Mouse (Mus musculus) ES-E14 (cell line): ENCODE measurements around the gene Pex13.
A peak's percentile ranks its signal among the peaks of the same experiment; 100 is the strongest.

Experiments used
- MAFK ChIP-seq: IDR thresholded peaks from 2 replicates; pipeline ENCODE4 v1.6.1; 2014; ENCODE audit warnings: mild to moderate bottlenecking, low read depth, low read length, inconsistent platforms; ENCODE audit not compliant: insufficient read depth
- ZNF384 ChIP-seq: IDR thresholded peaks from 2 replicates; pipeline ENCODE4 v1.6.1; 2012; ENCODE audit warnings: low read depth, low read length, inconsistent platforms

DNA sequence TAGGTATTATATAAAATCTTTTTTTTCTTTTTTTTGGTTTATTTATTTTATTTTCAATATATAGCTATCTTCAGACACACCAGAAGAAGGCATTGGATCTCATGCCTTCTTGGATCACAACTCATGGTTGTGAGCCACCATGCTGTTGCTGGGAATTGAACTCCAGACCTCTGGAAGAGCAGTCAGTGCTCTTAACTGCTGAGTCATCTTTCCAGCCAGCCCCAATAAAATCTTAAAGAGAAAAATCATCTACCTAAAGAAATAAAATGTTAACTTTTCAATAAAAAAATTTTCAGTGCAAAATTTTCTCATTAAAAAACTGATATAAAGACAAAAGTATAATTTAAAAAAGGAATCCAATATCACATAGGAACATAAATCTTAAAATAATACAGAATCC, 1.5 kb downstream of the Pex13 start:
- TF ChIP-seq MAFK = peak; percentile 59
- TF ChIP-seq ZNF384 = no peak
